Mouse (Mus musculus): ENCODE results near the gene Olfr1297.

GRCm38 (mm10) chr2:111649101-111649500 is 22.8 kb upstream of the Olfr1297 start, which contains the start of gene Olfr1298:
- TF ChIP-seq POLR2A (IDR thresholded peaks at IDR 0.05; ENCODE audit: low read depth, low read length) (no peak), CTCF (IDR thresholded peaks at IDR 0.05; ENCODE audit: borderline replicate concordance, insufficient read depth, low read length) (no peak)

Data from embryonic fibroblast, embryonic 13.5 days (primary cell).